Mouse (Mus musculus) heart, adult 2 months (tissue): ENCODE results near the gene Zfp784. TPM values are rescaled to one million over a fixed set of nuclear protein-coding genes. Genes with fewer than 3 reads are reported as not detected.

ENCODE experiments used
- DNase-seq, 2 experiments: peaks; one replicate each; pipeline ENCODE4 v3.0.0; 2021
- H3K27ac ChIP-seq: fragments of 200-600 bp; 2 replicates; pipeline ENCODE4 v1.8.1; 2022
- H3K27me3 ChIP-seq: fragments of 200-500 bp; 2 replicates; pipeline ENCODE4 v1.6.1; 2012; ENCODE audit warnings: mild to moderate bottlenecking, low read length, inconsistent platforms, mixed read lengths; ENCODE audit not compliant: control insufficient read depth, insufficient read depth
- H3K36me3 ChIP-seq: fragments of 200-500 bp; 2 replicates; pipeline ENCODE4 v1.6.1; 2012; ENCODE audit warnings: low read length, inconsistent platforms; ENCODE audit not compliant: control insufficient read depth, insufficient read depth
- H3K4me1 ChIP-seq: fragments of 200-500 bp; 2 replicates; pipeline ENCODE4 v1.6.1; 2011; ENCODE audit warnings: low read length; ENCODE audit not compliant: control insufficient read depth, insufficient read depth
- H3K4me3 ChIP-seq: fragments of 200-600 bp; 2 replicates; pipeline ENCODE4 v1.8.1; 2022
- H3K79me2 ChIP-seq: fragments of 200-500 bp; replicated peaks from 2 replicates; pipeline ENCODE4 v1.6.1; 2012; ENCODE audit warnings: mild to moderate bottlenecking, inconsistent platforms, low read length, moderate library complexity, mixed read lengths; ENCODE audit not compliant: control insufficient read depth, insufficient read depth
- H3K9ac ChIP-seq: fragments of 200-500 bp; 2 replicates; pipeline ENCODE4 v1.6.1; 2012; ENCODE audit warnings: low read depth, mild to moderate bottlenecking, control low read depth, inconsistent platforms, low read length, mixed read lengths
- CTCF ChIP-seq: fragments of 200-600 bp; IDR thresholded peaks from 2 replicates; pipeline ENCODE4 v1.8.1; 2022; ENCODE audit warnings: antibody characterized with exemption, mild to moderate bottlenecking, moderate library complexity
- EP300 ChIP-seq: fragments of 200-500 bp; IDR thresholded peaks from 2 replicates; pipeline ENCODE4 v1.6.1; 2011; ENCODE audit warnings: low read depth, low read length, control low read depth; ENCODE audit not compliant: insufficient read depth
- POLR2A ChIP-seq: fragments of 200-500 bp; IDR thresholded peaks from 2 replicates; pipeline ENCODE4 v1.6.1; 2011; ENCODE audit warnings: mild to moderate bottlenecking, low read depth, low read length, control low read depth; ENCODE audit not compliant: insufficient read depth
- WGBS: fragments of 180-500 bp; shearing (Covaris S2); methylation state at CpG from one replicate; pipeline ENCODE4 v1.1.7; 2018; 5-methylcytosine and 5-hydroxymethylcytosine counted together
- intact Hi-C: fragments of 180-260 bp; cut with DNase I; formaldehyde crosslinking; loops from one replicate; pipeline ENCODE4 v1.15.1; 2025
- polyA plus RNA-seq: library from polyadenylated mRNA; depleted of rRNA; stranded (reverse); fragments of >200 nt; gene quantifications from 2 replicates; pipeline ENCODE4 v1.2.3, GENCODE M21; 2012
- total RNA-seq, 2 experiments: library from RNA; stranded (reverse); gene quantifications; 2 replicates each; pipeline ENCODE4 v1.2.3; 2021

The Zfp784 gene
- total and polyA plus RNA-seq, 3 experiments, result 5.0 to 7.0 (median 5.6) TPM

DNA sequence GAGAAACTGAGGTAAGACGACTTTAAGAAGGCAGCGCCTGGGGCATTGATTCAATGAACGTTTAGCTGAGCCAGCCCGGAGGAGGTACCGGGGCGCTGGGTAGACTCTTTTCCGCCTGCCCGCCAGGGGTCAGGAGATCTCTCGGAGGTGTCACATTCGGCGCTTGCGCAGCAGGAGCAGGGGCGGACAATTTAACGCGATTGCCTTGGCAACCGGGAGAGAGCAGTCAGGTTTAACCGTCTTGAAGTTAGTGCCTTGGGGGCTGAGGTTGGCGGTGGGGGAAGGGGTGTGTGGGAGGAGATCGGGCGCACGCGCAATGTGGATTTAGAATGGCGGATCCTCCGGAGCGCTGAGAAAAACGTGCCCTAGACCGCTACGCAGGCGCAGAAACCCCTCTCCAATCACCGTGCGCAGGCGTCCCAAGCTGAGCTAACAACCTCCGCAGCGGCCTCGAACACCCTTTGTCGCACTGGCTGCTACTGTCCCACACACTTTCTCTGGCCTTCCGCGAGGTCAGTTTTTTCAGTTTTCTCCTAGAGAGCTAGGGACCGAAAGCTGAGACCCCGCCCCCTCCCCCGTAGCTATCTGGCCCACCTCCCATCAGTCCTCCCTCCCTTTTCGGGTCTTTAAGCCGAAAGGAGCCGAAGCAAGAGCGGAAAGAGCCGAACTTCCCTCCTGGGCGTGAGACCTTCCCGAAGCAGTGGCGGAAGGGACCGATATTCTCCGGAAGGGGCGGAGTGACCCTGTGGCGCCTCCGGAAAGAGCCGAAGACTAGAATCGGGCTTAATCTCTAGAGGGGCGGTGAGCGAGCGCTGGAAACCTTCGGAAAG lies 22.9 kb upstream of the Zfp784 start:
- Histone ChIP-seq H3K9ac (peak overlapping the region; percentile 88), H3K79me2 (peaks cover 3% of the 10 kb centered on the region), H3K4me1 (peaks cover 4% of the 10 kb centered on the region), H3K27ac (peak overlapping the region; percentile 100), H3K36me3 (peaks cover 13% of the 10 kb centered on the region), H3K27me3 (peaks cover 5% of the 10 kb centered on the region), H3K4me3 (peak overlapping the region; percentile 93)
- intact Hi-C loops, result loop anchor here (2.0 to 10.0 kb wide), 3 partner anchors 66 to 376 kb away; partner anchors contain the start of genes Hspbp1 and Kmt5c
- peak; percentile 97 to 98 for DNase-seq
- peak; percentile 37 for TF ChIP-seq POLR2A
- TF ChIP-seq EP300, result no peak
- TF ChIP-seq CTCF, result peak; percentile 78
- WGBS, result under 1% methylated on average over 60 of the region's 60 CpGs

DNA sequence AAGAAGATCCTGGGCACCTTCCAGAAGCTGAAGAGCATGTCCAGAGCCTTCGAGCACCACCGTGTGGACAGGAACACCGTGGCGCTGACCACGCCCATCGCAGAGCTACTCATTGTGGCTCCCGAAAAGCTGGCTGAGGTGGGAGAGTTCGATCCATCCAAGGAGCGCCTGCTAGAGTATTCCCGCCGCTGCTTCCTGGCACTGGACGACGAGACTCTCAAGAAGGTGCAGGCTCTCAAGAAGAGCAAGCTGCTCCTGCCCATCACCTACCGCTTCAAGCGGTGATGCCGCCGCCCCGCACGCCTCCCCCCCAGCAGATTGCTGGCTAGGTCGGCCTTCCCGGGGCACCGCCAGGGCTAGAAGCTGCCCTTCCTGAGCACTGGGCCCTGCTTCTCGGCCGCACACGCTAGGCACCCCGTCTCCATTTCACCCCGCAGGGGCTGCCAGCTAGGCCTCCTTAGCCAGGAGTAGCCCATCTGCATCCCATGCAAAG lies 22.0 kb upstream of the Zfp784 start:
- peaks cover 4% of the 10 kb centered on the region for H3K4me1 ChIP-seq
- H3K36me3 ChIP-seq, result peaks cover 13% of the 10 kb centered on the region
- peak; percentile 79 to 84 for DNase-seq
- peak overlapping the region; percentile 46 for H3K9ac ChIP-seq
- H3K79me2 ChIP-seq, result no peaks in the 10 kb centered on the region; the same call in 1 of the 2 replicates
- TF ChIP-seq CTCF (peak; percentile 82), POLR2A (no peak), EP300 (peak; percentile 85)
- H3K27me3 ChIP-seq, result peaks cover 8% of the 10 kb centered on the region
- intact Hi-C loops, result loop anchor here (2.0 to 10.0 kb wide), 3 partner anchors 67 to 375 kb away; partner anchors contain the start of genes Hspbp1 and Kmt5c
- H3K27ac ChIP-seq, result peak overlapping the region; percentile 100
- H3K4me3 ChIP-seq, result peak overlapping the region; percentile 93
- WGBS, result 3% methylated on average over 27 of the region's 27 CpGs

DNA sequence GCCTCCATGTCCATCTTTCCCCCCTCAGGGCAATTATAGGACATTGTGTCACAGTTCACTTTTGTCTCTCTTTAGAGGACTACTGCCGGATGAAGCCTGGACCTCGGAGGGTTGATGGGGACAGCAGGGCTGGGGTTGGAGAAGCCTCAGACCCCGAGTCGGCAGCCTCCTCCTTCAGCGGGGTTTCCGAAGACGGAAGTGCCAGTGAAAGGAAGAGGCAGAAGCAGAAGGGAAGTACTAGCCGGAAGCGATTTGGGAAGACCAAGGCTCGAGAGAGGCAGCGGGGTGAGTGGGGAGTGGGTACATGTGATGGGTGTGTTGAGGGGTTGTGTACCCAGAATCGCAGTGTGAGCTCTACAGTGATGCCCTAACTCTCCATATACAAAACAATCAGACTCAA lies 21.2 kb upstream of the Zfp784 start:
- no peak for TF ChIP-seq CTCF
- TF ChIP-seq POLR2A, result no peak
- no peak for TF ChIP-seq EP300
- H3K4me3 ChIP-seq, result no peak overlapping the region
- H3K4me1 ChIP-seq, result peaks cover 4% of the 10 kb centered on the region
- peak in 1 of 2 experiments; percentile 33 for DNase-seq
- H3K36me3 ChIP-seq, result peaks cover 11% of the 10 kb centered on the region
- intact Hi-C loops, result no loop called here
- H3K27me3 ChIP-seq, result peaks cover 11% of the 10 kb centered on the region
- H3K9ac ChIP-seq, result no peak overlapping the region
- H3K79me2 ChIP-seq, result no peaks in the 10 kb centered on the region; the same call in 1 of the 2 replicates
- H3K27ac ChIP-seq, result no peak overlapping the region
- WGBS, result 88% methylated on average over 12 of the region's 12 CpGs

DNA sequence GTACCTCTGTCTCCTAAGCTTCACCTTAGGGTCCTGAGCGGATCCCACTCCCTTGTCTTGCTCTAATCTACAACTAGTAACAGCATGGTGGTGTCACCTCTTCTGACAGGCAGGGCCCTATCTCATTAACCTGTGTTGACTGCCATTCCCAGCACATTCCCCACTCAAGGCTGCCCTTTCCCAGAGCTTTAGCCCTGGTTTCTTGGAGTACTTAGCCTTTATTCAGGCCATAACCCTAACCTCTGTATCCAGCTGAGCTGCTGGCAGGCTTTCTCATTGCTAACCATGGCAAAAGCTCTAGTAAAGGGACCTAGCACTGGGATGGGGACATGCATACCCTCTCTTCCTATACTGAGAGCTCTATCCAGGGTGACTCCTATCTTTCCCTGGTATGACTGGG lies 20.4 kb upstream of the Zfp784 start:
- H3K9ac ChIP-seq, result no peak overlapping the region
- no peak overlapping the region for H3K27ac ChIP-seq
- intact Hi-C loops, result no loop called here
- H3K27me3 ChIP-seq, result peaks cover 14% of the 10 kb centered on the region
- no peaks in the 10 kb centered on the region for H3K79me2 ChIP-seq
- no peak for DNase-seq
- H3K4me1 ChIP-seq, result peaks cover 2% of the 10 kb centered on the region
- peaks cover 4% of the 10 kb centered on the region; the same call in 1 of the 2 replicates for H3K36me3 ChIP-seq
- 85% methylated on average over 1 of the region's 1 CpGs for WGBS
- no peak overlapping the region for H3K4me3 ChIP-seq
- TF ChIP-seq EP300 (no peak), POLR2A (no peak), CTCF (no peak)

DNA sequence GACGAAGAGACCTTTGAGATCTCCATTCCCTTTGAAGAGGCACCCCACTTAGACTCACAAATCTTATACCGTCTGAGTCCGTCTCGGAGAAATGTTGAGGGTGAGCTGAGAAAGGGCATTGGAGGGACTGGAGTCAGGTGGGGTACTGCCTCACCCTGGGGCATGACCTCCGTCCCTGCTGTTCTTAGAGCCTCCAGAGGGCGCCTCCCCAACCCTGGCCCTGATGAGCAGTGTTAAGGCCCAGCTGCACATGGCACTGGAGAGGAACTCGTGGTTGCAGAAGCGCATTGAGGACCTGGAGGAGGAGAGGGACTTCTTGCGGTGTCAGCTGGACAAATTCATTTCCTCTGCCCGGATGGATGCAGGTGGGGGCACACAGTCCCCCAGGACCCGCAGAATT lies 19.6 kb upstream of the Zfp784 start:
- Histone ChIP-seq H3K36me3 (no peaks in the 10 kb centered on the region), H3K4me1 (peaks cover 2% of the 10 kb centered on the region; the same call in 1 of the 2 replicates), H3K27ac (no peak overlapping the region), H3K27me3 (peaks cover 20% of the 10 kb centered on the region), H3K4me3 (no peak overlapping the region), H3K9ac (no peak overlapping the region), H3K79me2 (no peaks in the 10 kb centered on the region)
- TF ChIP-seq EP300 (no peak), POLR2A (no peak), CTCF (no peak)
- WGBS, result 38% methylated on average over 11 of the region's 11 CpGs
- intact Hi-C loops, result no loop called here
- no peak for DNase-seq

DNA sequence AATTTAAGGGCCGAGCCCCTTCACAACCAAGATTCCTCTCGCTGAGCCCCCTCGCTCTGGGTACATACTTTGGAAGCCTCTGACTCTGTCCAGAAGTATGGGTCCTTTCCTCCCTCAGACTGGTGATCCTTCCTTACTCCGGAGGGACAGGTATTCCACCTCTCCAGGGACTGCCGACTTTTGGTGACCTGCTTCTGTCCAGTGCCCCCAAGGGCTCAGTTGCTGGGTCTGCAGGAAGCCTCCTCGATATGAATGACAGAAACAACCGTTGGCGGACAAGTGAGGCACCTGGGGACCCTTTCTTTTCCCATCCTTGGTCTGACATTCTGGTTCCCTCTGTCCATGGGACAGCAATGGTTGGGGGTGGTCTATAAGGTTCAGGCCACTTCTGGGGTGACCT lies 19.1 kb upstream of the Zfp784 start:
- no peak overlapping the region for H3K9ac ChIP-seq
- no peaks in the 10 kb centered on the region for H3K36me3 ChIP-seq
- no peak overlapping the region for H3K4me3 ChIP-seq
- 36% methylated on average over 8 of the region's 8 CpGs for WGBS
- no peak for DNase-seq
- no peak for TF ChIP-seq POLR2A
- TF ChIP-seq CTCF, result no peak
- no peak for TF ChIP-seq EP300
- no peak overlapping the region for H3K27ac ChIP-seq
- no peaks in the 10 kb centered on the region for H3K79me2 ChIP-seq
- H3K27me3 ChIP-seq, result peaks cover 20% of the 10 kb centered on the region
- intact Hi-C loops, result no loop called here
- peaks cover 3% of the 10 kb centered on the region for H3K4me1 ChIP-seq
